Mouse (Mus musculus): Measurements from ENCODE around the gene Amotl2.
A peak's percentile ranks its signal among the peaks of the same experiment; 100 is the strongest.

Amotl2 gene

GRCm38 (mm10) chr9:102719085-102719484 lies 2.6 kb downstream of the Amotl2 start:
- peak; percentile 63 for DNase-seq (ENCODE audit: inconsistent ontology term)

- peak; percentile 76 for DNase-seq (ENCODE audit: inconsistent ontology term)
These were observed 3.6 kb downstream of the Amotl2 start for GRCm38 (mm10) chr9:102719936-102720566.

GRCm38 (mm10) chr9:102720567-102721167 lies 4.2 kb downstream of the Amotl2 start:
- peak; percentile 38 for DNase-seq (ENCODE audit: inconsistent ontology term)

- peak; percentile 54 for DNase-seq (ENCODE audit: inconsistent ontology term)
These were observed 5.0 kb downstream of the Amotl2 start for GRCm38 (mm10) chr9:102721406-102721978.

- DNase-seq (ENCODE audit: inconsistent ontology term): peak; percentile 69
These were observed 5.6 kb downstream of the Amotl2 start for GRCm38 (mm10) chr9:102722071-102722561.

- peak; percentile 10 for DNase-seq (ENCODE audit: inconsistent ontology term)
These were observed 6.3 kb downstream of the Amotl2 start for GRCm38 (mm10) chr9:102722750-102723149.

- DNase-seq (ENCODE audit: inconsistent ontology term): no peak
These were observed 6.8 kb downstream of the Amotl2 start for GRCm38 (mm10) chr9:102723241-102723709.

- peak; percentile 95 for DNase-seq (ENCODE audit: inconsistent ontology term)
These were observed 7.6 kb downstream of the Amotl2 start for GRCm38 (mm10) chr9:102723990-102724461.

- DNase-seq (ENCODE audit: inconsistent ontology term): no peak
These were observed 8.5 kb downstream of the Amotl2 start for GRCm38 (mm10) chr9:102724942-102725341.

- peak; percentile 98 for DNase-seq (ENCODE audit: inconsistent ontology term)
These were observed 9.6 kb downstream of the Amotl2 start for GRCm38 (mm10) chr9:102725958-102726654.

- DNase-seq (ENCODE audit: inconsistent ontology term): peak; percentile 25
These were observed 10.3 kb downstream of the Amotl2 start for GRCm38 (mm10) chr9:102726811-102727210.

- DNase-seq (ENCODE audit: inconsistent ontology term): peak; percentile 16
These were observed 11.4 kb downstream of the Amotl2 start for GRCm38 (mm10) chr9:102727662-102728468.

GRCm38 (mm10) chr9:102728469-102728747 lies 11.9 kb downstream of the Amotl2 start:
- DNase-seq (ENCODE audit: inconsistent ontology term): no peak

- DNase-seq (ENCODE audit: inconsistent ontology term): peak; percentile 81
These were observed 12.8 kb downstream of the Amotl2 start for GRCm38 (mm10) chr9:102729093-102729845.

- DNase-seq (ENCODE audit: inconsistent ontology term): peak; percentile 75
These were observed 13.5 kb downstream of the Amotl2 start for GRCm38 (mm10) chr9:102729876-102730413.

- DNase-seq (ENCODE audit: inconsistent ontology term): peak; percentile 82
These were observed 14.6 kb downstream of the Amotl2 start for GRCm38 (mm10) chr9:102731044-102731471.

- DNase-seq (ENCODE audit: inconsistent ontology term): no peak
These were observed 15.2 kb downstream of the Amotl2 start for GRCm38 (mm10) chr9:102731574-102732175.

- no peak for DNase-seq (ENCODE audit: inconsistent ontology term)
These were observed 15.9 kb downstream of the Amotl2 start for GRCm38 (mm10) chr9:102732326-102732865.

- DNase-seq (ENCODE audit: inconsistent ontology term): peak; percentile 31
These were observed 17.0 kb downstream of the Amotl2 start for GRCm38 (mm10) chr9:102733459-102733858.

All from Muller cell, postnatal 12 days (primary cell).